In genomic region chr12:111535762-111536161, GRCm38 (mm10) we compare ENCODE assay signal across 14 mouse cellular contexts. TPM values are rescaled to one million over a fixed set of nuclear protein-coding genes. Genes with fewer than 3 reads are reported as not detected.
DNase-seq lines count a peak whose midpoint lies in the region; ATAC-seq and TF ChIP-seq lines count a peak whose summit lies in the region.
"Had no signal": no experiment of that assay in that cellular context is flagged by ENCODE, and none has a peak within 500 bp of the region (broad histone marks: within the 10 kb centered on the region; RNA-seq: fewer than 3 reads in every experiment).

No protein-coding gene starts in this region.

- TF ChIP-seq CTCF in heart, postnatal 0 days (IDR thresholded peaks at IDR 0.05; ENCODE audit: low read depth) = no peak
- TF ChIP-seq CTCF in CH12.LX (conservative IDR thresholded peaks at IDR 0.05 in 1 of 2, IDR thresholded peaks at IDR 0.05 in 1 of 2; ENCODE audit: low read depth in 2 of 2, low read length in 2 of 2) = no peak

- no peak for TF ChIP-seq RAD21 in CH12.LX (IDR thresholded peaks at IDR 0.05; ENCODE audit: low read depth, low read length)

- H3K79me2 ChIP-seq in CH12.LX (replicated peaks; ENCODE audit: control insufficient read depth, extremely low read depth, insufficient read depth, poor library complexity, severe bottlenecking) = peaks cover 27% of the 10 kb centered on the region

- no peak overlapping the region; the same call in 1 of the 2 replicates for H3K4me2 ChIP-seq in heart, postnatal 0 days (ENCODE audit: low read depth, low read length)
- peak overlapping the region; percentile 96 for H3K4me2 ChIP-seq in CH12.LX (ENCODE audit: insufficient read depth, low read depth, poor library complexity, severe bottlenecking)
- no peak overlapping the region for H3K4me2 ChIP-seq in intestine, embryonic 16.5 days (ENCODE audit: low read depth, low read length)
- H3K4me2 ChIP-seq: lung, embryonic 15.5 days had no signal

- in situ Hi-C loops in CH12.LX (cut with MboI; ENCODE audit: low pct_ligation_motif_present, low pct_unique_long_range_greater_than_20kb, low sequenced_read_pairs) = no loop called here

- H3K9ac ChIP-seq in heart, postnatal 0 days (replicated peaks; ENCODE audit: low read depth, low read length) = no peak overlapping the region; the same call in 1 of the 2 replicates
- H3K9ac ChIP-seq in CH12.LX (ENCODE audit: insufficient read depth, low read depth) = peak overlapping the region; percentile 100
- no peak overlapping the region for H3K9ac ChIP-seq in intestine, embryonic 16.5 days (ENCODE audit: low read depth, low read length)
- H3K9ac ChIP-seq: lung, embryonic 15.5 days had no signal

- TF ChIP-seq EP300 in heart, postnatal 0 days (IDR thresholded peaks at IDR 0.05; ENCODE audit: low read depth) = no peak
- peak; percentile 61 for TF ChIP-seq EP300 in CH12.LX (IDR thresholded peaks at IDR 0.05; ENCODE audit: low read length)

- 42% methylated on average over 5 of the region's 5 CpGs for WGBS in heart, postnatal 0 days
- WGBS in intestine, embryonic 16.5 days = 68% methylated on average over 5 of the region's 5 CpGs

- ATAC-seq in heart, postnatal 0 days (ENCODE audit: insufficient read depth, low read depth) = no peak
- no peak for ATAC-seq in intestine, embryonic 16.5 days
- ATAC-seq in megakaryocyte progenitor cell, adult 5-6 weeks (replicated peaks; ENCODE audit: poor library complexity) = 0 out of 2 replicates have a peak, but pooled peaks have one; percentile 1
- ATAC-seq: activated CD4-positive, CD25-positive, alpha-beta regulatory T cell, adult 4 months; forebrain, embryonic 13.5 days; inflammation-experienced regulatory T-cells, adult 6 months had no signal

- no peaks in the 10 kb centered on the region for H3K9me3 ChIP-seq in heart, postnatal 0 days (replicated peaks; ENCODE audit: control insufficient read depth, low read length)
- H3K9me3 ChIP-seq in CH12.LX (replicated peaks; ENCODE audit: low read length) = no peaks in the 10 kb centered on the region
- H3K9me3 ChIP-seq in intestine, embryonic 16.5 days (ENCODE audit: control insufficient read depth, low read length) = no peaks in the 10 kb centered on the region
- H3K9me3 ChIP-seq: forebrain, embryonic 13.5 days; lung, embryonic 15.5 days had no signal

- H3K4me3 ChIP-seq in heart, postnatal 0 days (ENCODE audit: low read depth, low read length) = no peak overlapping the region
- peak overlapping the region; percentile 14 to 41 (median 28) for H3K4me3 ChIP-seq in CH12.LX (replicated peaks in 1 of 3; ENCODE audit: low read depth in 2 of 3, low read length in 2 of 3, poor library complexity in 1 of 3)
- H3K4me3 ChIP-seq in intestine, embryonic 16.5 days (ENCODE audit: low read length) = no peak overlapping the region
- H3K4me3 ChIP-seq: forebrain, embryonic 13.5 days; lung, embryonic 15.5 days had no signal

- peak; percentile 62 for TF ChIP-seq POLR2A in CH12.LX (IDR thresholded peaks at IDR 0.05; ENCODE audit: low read depth, low read length)

- no peak for DNase-seq in heart, postnatal 0 days (ENCODE audit: low spot score)
- no peak for DNase-seq in heart, postnatal 14 days
- peak; percentile 81 for DNase-seq in CH12.LX (ENCODE audit: extremely low read depth)
- no peak for DNase-seq in MN1 (ENCODE audit: low spot score)
- DNase-seq in kidney, postnatal 4 days = no peak
- DNase-seq: gastrocnemius, postnatal 14 days; layer of hippocampus, adult 9-11 months; retina, postnatal 1 day had no signal

- dilution Hi-C loops in CH12.LX (cut with MboI; ENCODE audit: extremely low pct_ligation_motif_present, extremely low pct_unique_long_range_greater_than_20kb, low sequenced_read_pairs) = no loop called here

- peaks cover 13% of the 10 kb centered on the region for H3K36me3 ChIP-seq in heart, postnatal 0 days (replicated peaks; ENCODE audit: control insufficient read depth, insufficient read depth, low read length)
- peaks cover 14 to 20% of the 10 kb centered on the region in 2 experiments for H3K36me3 ChIP-seq in CH12.LX (replicated peaks in 1 of 2; ENCODE audit: control insufficient read depth in 1 of 2, insufficient read depth in 1 of 2, low read length in 1 of 2)
- H3K36me3 ChIP-seq in intestine, embryonic 16.5 days (ENCODE audit: control insufficient read depth, insufficient read depth, low read length) = peaks cover 3% of the 10 kb centered on the region; the same call in 1 of the 2 replicates

- intact Hi-C loops in heart, postnatal 14 days (cut with DNase I) = no loop called here

- H3K4me1 ChIP-seq in heart, postnatal 0 days (ENCODE audit: control insufficient read depth, insufficient read depth) = peaks cover 22% of the 10 kb centered on the region
- peaks cover 5 to 42% of the 10 kb centered on the region in 2 experiments for H3K4me1 ChIP-seq in CH12.LX (ENCODE audit: control insufficient read depth in 1 of 2, insufficient read depth in 2 of 2)
- H3K4me1 ChIP-seq in intestine, embryonic 16.5 days (ENCODE audit: control insufficient read depth, insufficient read depth, low read length) = peaks cover 14% of the 10 kb centered on the region

- peak overlapping the region; percentile 50 for H3K27ac ChIP-seq in heart, postnatal 0 days (ENCODE audit: low read depth)
- peak overlapping the region; percentile 86 for H3K27ac ChIP-seq in CH12.LX (ENCODE audit: insufficient read depth, low read depth)
- H3K27ac ChIP-seq in intestine, embryonic 16.5 days (ENCODE audit: low read length) = peak overlapping the region; percentile 40
- H3K27ac ChIP-seq: forebrain, embryonic 13.5 days; lung, embryonic 15.5 days had no signal

- H3K27me3 ChIP-seq in heart, postnatal 0 days (ENCODE audit: control insufficient read depth, insufficient read depth, low read length) = no peaks in the 10 kb centered on the region
- no peaks in the 10 kb centered on the region for H3K27me3 ChIP-seq in CH12.LX (replicated peaks)
- no peaks in the 10 kb centered on the region for H3K27me3 ChIP-seq in intestine, embryonic 16.5 days (replicated peaks; ENCODE audit: control insufficient read depth, insufficient read depth, low read length)
- H3K27me3 ChIP-seq: forebrain, embryonic 13.5 days; lung, embryonic 15.5 days had no signal

TF ChIP-seq in CH12.LX, 34 proteins besides CTCF, POLR2A, EP300 and RAD21 (continues in another document):
- no peak for TF ChIP-seq MAZ (IDR thresholded peaks at IDR 0.05; ENCODE audit: low read depth, low read length)
- TF ChIP-seq CHD2 (IDR thresholded peaks at IDR 0.05; ENCODE audit: low read length) = 0 out of 2 replicates have a peak, but pooled peaks have one; percentile 37
- TF ChIP-seq USF2 (conservative IDR thresholded peaks at IDR 0.05; ENCODE audit: low read depth, low read length) = no peak
- TF ChIP-seq MEF2A (IDR thresholded peaks at IDR 0.05; ENCODE audit: borderline replicate concordance, low read depth, low read length) = peak; percentile 99
- TF ChIP-seq TCF12 (IDR thresholded peaks at IDR 0.05; ENCODE audit: low read depth, low read length) = peak; percentile 73
- TF ChIP-seq USF1 (IDR thresholded peaks at IDR 0.05; ENCODE audit: low read depth, low read length) = no peak
- TF ChIP-seq GABPA (IDR thresholded peaks at IDR 0.05; ENCODE audit: insufficient replicate concordance, low read depth, low read length) = no peak
- peak; percentile 71 for TF ChIP-seq SIN3A (IDR thresholded peaks at IDR 0.05; ENCODE audit: low read length)
- no peak for TF ChIP-seq PAX5 (IDR thresholded peaks at IDR 0.05; ENCODE audit: low read length)
- TF ChIP-seq ZKSCAN1 (IDR thresholded peaks at IDR 0.05; ENCODE audit: borderline replicate concordance, low read depth, low read length) = no peak
- peak; percentile 58 for TF ChIP-seq JUN (IDR thresholded peaks at IDR 0.05; ENCODE audit: insufficient read depth, low read depth, low read length)
- no peak for TF ChIP-seq NRF1 (IDR thresholded peaks at IDR 0.05; ENCODE audit: low read depth, low read length)
- peak; percentile 90 for TF ChIP-seq TBP (conservative IDR thresholded peaks at IDR 0.05; ENCODE audit: low read depth, low read length)
- no peak for TF ChIP-seq E2F4 (IDR thresholded peaks at IDR 0.05; ENCODE audit: insufficient replicate concordance, low read depth, low read length)
- TF ChIP-seq MXI1 (IDR thresholded peaks at IDR 0.05; ENCODE audit: low read depth, low read length) = peak; percentile 62; the same call in 1 of the 2 replicates
- TF ChIP-seq CHD1 (IDR thresholded peaks at IDR 0.05; ENCODE audit: low read depth, low read length) = peak; percentile 75

RNA-seq across cellular contexts. Expression of gene Eif5, which starts 2.1 kb away (rescaled TPM):
- 153 and 223 TPM in 2 replicates for total RNA-seq in heart, postnatal 0 days (2014; rRNA removed; ENCODE audit: low replicate concordance)
- polyA plus RNA-seq in heart, postnatal 0 days (2015; fragmentation: Nextera tagmentation; extraction: Ambion mirVana) = 360 and 361 TPM in 2 replicates
- 100 to 1,000 TPM; 155 to 167 TPM for total RNA-seq in heart, postnatal 14 days (2021)
- total RNA-seq in CH12.LX (2012; rRNA removed) (118 and 129 TPM in 2 replicates), CH12.LX (2014; rRNA removed) (156 and 182 TPM in 2 replicates)
- polyA plus RNA-seq in CH12.LX (2012; ENCODE audit: insufficient read length, low read depth) = 282 and 284 TPM in 2 replicates
- polyA plus RNA-seq in intestine, embryonic 16.5 days (2015; fragmentation: Nextera tagmentation; extraction: Ambion mirVana) = 523 and 531 TPM in 2 replicates
- total RNA-seq in megakaryocyte progenitor cell, adult 5-6 weeks (2015) = 349 and 403 TPM in 2 replicates
- 221 and 322 TPM in 2 replicates for total RNA-seq in megakaryocyte progenitor cell, adult 5-6 weeks (2017)

RNA-seq across cellular contexts. Expression of gene Mark3, which starts 38.6 kb away (rescaled TPM):
- total RNA-seq in heart, postnatal 0 days (2014; rRNA removed; ENCODE audit: low replicate concordance) = 66.3 and 80.1 TPM in 2 replicates
- polyA plus RNA-seq in heart, postnatal 0 days (2015; fragmentation: Nextera tagmentation; extraction: Ambion mirVana) = 16.5 and 20.0 TPM in 2 replicates
- 10 to 100 TPM; 65.2 to 72.1 TPM for total RNA-seq in heart, postnatal 14 days (2021)
- total RNA-seq in CH12.LX (2012; rRNA removed) = 40.2 and 43.7 TPM in 2 replicates
- 51.2 and 58.7 TPM in 2 replicates for total RNA-seq in CH12.LX (2014; rRNA removed)
- 34.3 and 40.7 TPM in 2 replicates for polyA plus RNA-seq in CH12.LX (2012; ENCODE audit: insufficient read length, low read depth)
- polyA plus RNA-seq in intestine, embryonic 16.5 days (2015; fragmentation: Nextera tagmentation; extraction: Ambion mirVana) = 13.4 and 14.2 TPM in 2 replicates
- 60.2 and 88.1 TPM in 2 replicates for total RNA-seq in megakaryocyte progenitor cell, adult 5-6 weeks (2015)
- total RNA-seq in megakaryocyte progenitor cell, adult 5-6 weeks (2017) = 63.5 and 73.1 TPM in 2 replicates

RNA-seq across cellular contexts. Expression of gene Gm266, which starts 50.1 kb away (rescaled TPM):
- 4.0 and 4.3 TPM in 2 replicates for total RNA-seq in heart, postnatal 0 days (2014; rRNA removed; ENCODE audit: low replicate concordance)
- polyA plus RNA-seq in heart, postnatal 0 days (2015; fragmentation: Nextera tagmentation; extraction: Ambion mirVana) = 0.85 and 1.3 TPM in 2 replicates
- total RNA-seq in heart, postnatal 14 days (2021) = 1 to 10 TPM; 1.2 to 1.7 TPM
- not detected in 2 replicates for total RNA-seq in CH12.LX (2012; rRNA removed)
- total RNA-seq in CH12.LX (2014; rRNA removed) = not detected in 2 replicates
- not detected in 2 replicates for polyA plus RNA-seq in CH12.LX (2012; ENCODE audit: insufficient read length, low read depth)
- polyA plus RNA-seq in intestine, embryonic 16.5 days (2015; fragmentation: Nextera tagmentation; extraction: Ambion mirVana) = 11.7 and 12.2 TPM in 2 replicates
- total RNA-seq in megakaryocyte progenitor cell, adult 5-6 weeks (2015) = not detected in 2 replicates
- not detected in 2 replicates for total RNA-seq in megakaryocyte progenitor cell, adult 5-6 weeks (2017)
- polyA plus RNA-seq: activated CD4-positive, CD25-positive, alpha-beta regulatory T cell, adult 4 months; inflammation-experienced regulatory T-cells, adult 6 months had no signal

Comparison
In these comparisons a context has a peak if more than half of its experiments do, and no peak if none do; other contexts are left out.
1. H3K4me3 ChIP-seq: peak in CH12.LX (3 of 3); none in heart, postnatal 0 days (single experiment) and intestine, embryonic 16.5 days (single experiment).
2. Peak in every context shown above with its lines, with median percentiles within 50 percentile points of each other: H3K27ac ChIP-seq.